Mouse (Mus musculus) erythroblast, adult 5-6 weeks (primary cell): Measurements from ENCODE around the gene Zfp628. TPM values are rescaled to one million over a fixed set of nuclear protein-coding genes. Genes with fewer than 3 reads are reported as not detected.
"Not testable (repeated sequence)": the region's sequence is repeated elsewhere in the genome, so short reads cannot be mapped to it uniquely, and the experiment has no call there.

Source experiments
- ATAC-seq: replicated peaks from 2 replicates; pipeline ENCODE4 v1.8.0; 2016; ENCODE audit warnings: moderate number of reproducible peaks, mild to moderate bottlenecking, moderate TSS enrichment, inconsistent platforms; ENCODE audit not compliant: poor library complexity, low FRiP score, severe bottlenecking
- total RNA-seq, 2 experiments: library from RNA; stranded (forward) in 1 of 2; stranded (reverse) in 1 of 2; fragments of 150-400 nt in 1 of 2; fragments of 200-764, 138-1000 nt in 1 of 2; gene quantifications; 2 replicates each; pipeline versions ENCODE4 v1.2.3 to v1.2.4; 2015 to 2017; ENCODE audit warnings: low replicate concordance in 2 of 2

Zfp628 gene
- total RNA-seq (2015; ENCODE audit: low replicate concordance): 1.7 and 2.3 TPM in 2 replicates
- total RNA-seq (2017; ENCODE audit: low replicate concordance): 1.5 and 2.0 TPM in 2 replicates

DNA sequence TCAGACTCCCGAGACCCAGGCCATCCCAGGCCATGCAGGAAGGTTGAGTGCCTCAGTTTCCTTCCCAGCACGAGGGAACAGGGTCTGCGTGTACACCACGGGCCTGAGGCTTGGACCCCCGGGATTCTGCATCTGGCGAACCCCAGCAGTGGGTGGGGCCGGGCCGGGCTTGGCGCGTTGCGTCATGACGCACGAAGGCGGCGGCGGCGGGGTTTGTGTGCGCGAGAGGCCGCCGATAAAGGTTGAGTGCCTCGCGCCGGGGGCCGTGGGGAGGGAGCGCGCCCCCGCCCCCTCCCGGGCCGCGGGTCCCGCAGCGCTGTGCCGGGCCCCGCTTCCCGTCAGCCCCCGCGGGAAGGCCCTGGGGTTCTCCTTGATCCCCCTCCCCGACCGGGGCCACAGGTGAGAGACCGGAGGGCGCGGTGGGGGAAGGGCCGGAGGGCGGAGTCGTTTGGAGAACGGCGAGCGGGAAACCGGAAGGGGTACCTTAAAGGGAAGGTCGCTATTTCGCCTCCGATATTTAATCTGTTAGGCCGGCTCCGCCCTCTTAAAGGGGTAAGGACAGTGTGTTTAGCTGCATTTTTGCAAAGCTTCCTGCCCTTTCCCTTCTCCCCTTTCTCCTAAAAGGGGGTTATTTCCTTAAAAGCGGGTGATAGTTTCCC lies at the start of gene Zfp628:
Gene Zfp628 (plus strand): TSS at position 211 of the 659 bp plus-strand sequence.
- ATAC-seq: peak; percentile 89

DNA sequence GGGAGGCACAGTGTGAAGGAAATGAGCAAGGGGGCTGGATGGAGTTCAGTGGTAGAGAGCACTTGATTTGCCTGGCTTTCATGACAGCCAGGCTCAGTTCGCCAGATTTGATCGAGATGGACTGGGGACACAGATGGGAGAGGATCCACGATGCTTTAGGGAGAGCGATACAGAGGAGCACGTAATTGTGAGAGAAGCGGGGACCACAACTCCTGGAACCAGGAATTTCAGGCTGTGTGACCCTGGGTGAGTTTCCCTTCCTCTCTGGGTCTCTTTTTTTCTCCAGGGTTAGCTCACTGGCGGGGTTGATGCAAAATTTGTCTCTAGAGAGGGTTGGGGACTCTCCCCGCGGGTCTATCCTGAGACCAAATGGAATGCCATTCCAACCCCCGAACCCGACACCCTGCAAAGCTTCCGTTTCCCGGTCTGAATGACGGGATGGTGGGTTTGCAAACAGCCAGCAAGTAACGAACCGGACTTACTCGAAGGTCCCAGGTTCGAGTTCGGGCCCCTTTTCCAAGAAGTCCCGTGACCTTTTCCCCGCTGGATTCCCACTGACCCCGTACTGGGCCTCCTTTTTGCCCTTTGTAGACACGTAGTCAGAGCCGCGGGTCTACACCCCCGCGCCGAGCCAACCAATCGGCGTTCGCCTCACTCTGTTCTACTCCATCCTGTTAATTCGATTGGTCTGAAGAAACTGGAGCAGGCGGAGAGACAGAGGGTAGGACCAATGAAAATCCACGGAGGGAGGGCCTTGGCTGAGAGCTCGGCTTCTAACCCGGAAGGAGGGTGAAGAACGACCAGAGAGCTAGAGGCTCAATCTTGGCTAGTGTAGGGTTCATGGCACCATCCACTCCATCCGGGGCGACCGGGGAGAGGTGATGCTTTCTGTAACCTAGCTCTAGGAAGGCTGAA lies 49.2 kb upstream of the Zfp628 start:
- ATAC-seq: peak; percentile 98

- 0 out of 2 replicates have a peak, but pooled peaks have one; percentile 6 for ATAC-seq
Measured at GRCm38 (mm10) chr7:4866631-4867180, 48.3 kb upstream of the Zfp628 start.

DNA sequence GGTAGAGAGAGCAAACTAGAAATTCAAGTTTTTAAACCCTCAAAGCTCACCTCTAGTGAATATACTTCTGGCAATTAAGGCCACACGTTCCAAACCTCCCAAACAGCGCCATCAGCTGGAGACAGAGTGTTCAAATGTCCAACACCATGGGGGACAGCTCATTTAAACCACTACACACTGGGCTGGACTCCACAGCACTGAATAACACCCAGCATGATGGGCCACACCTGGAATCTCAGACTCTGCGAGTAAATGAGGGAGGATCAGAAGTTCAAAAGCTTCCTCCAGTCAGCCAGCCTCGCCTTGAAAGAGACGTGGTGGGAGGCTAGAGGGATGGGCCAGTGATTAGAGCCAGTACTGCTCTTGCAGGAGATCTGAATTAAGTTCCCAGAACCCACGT lies 44.9 kb upstream of the Zfp628 start, which contains the start of gene Isoc2b:
Gene Isoc2b (minus strand): TSS at position 126 of the 400 bp plus-strand sequence.
- ATAC-seq: no peak

- ATAC-seq: peak; percentile 99
Measured at GRCm38 (mm10) chr7:4876753-4877221, 38.2 kb upstream of the Zfp628 start, which contains the start of gene Isoc2a. Gene Isoc2a, plus strand, starts transcription at chr7:4877153.

GRCm38 (mm10) chr7:4877226-4877625 lies 37.8 kb upstream of the Zfp628 start:
- ATAC-seq: 0 out of 2 replicates have a peak, but pooled peaks have one; percentile 11

GRCm38 (mm10) chr7:4878186-4878585 lies 36.8 kb upstream of the Zfp628 start:
- ATAC-seq: 0 out of 2 replicates have a peak, but pooled peaks have one; percentile 47

DNA sequence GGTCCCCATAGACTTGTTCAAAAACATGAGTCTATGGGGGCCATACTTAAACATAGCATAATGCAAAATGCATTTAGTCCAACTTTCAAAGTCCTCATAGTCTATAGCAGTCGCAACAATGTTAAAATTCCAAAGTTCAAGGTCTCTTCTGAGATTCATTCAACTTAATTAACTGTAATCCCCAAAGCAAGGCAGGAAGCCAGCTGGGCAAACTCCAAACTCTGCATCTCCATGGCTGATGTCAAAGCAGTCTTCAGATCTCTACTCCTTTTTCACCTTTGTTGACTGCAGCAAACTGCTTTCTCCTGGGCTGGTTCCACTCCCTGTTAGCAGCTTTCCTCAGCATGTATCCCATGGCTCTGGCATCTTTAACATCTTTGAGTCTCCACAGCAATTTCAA lies 36.0 kb upstream of the Zfp628 start:
- ATAC-seq: not testable (repeated sequence)

DNA sequence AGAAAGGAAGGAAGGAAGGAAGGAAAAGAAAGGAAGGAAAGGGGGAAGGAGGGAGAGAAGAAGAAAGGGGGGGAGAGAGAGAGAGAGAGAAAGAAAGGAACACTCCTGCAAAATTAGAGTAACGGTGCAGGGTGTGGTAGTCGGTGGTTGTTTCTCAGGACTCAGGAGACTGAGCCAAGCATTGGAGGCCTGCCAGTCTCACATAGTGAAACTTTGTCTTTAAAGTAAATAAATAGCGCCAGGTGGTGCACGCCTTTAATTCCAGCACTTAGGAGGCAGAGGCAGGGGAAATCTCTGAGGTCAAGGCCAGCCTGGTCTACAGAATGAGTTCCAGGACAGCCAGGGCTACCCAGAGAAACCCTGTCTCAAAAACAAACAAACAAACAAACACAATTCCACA lies 28.3 kb upstream of the Zfp628 start:
- ATAC-seq: no peak

GRCm38 (mm10) chr7:4895186-4895585 lies 19.8 kb upstream of the Zfp628 start:
- no peak for ATAC-seq

- ATAC-seq: no peak
Measured at GRCm38 (mm10) chr7:4898851-4899648, 16.0 kb upstream of the Zfp628 start.

GRCm38 (mm10) chr7:4899649-4900522 lies 15.1 kb upstream of the Zfp628 start:
- ATAC-seq: no peak; the same call in 1 of the 2 replicates

DNA sequence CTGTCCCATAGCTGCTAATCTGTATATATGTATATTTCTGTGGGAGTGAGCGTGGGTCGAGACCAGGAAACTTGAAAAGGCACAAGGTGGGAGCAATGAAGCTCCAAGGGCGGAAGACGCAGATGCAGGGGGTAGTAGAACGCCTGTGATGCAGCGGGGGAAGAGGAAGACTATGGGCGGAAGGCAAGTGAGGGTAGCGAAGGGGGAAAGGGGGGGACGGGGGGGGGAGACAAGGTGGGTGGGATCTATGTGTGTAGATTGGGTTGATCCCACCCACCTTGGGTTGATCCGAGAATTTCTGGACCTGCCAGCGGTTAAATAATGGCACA lies 14.5 kb upstream of the Zfp628 start:
- no peak for ATAC-seq

- ATAC-seq: peak; percentile 68
Measured at GRCm38 (mm10) chr7:4901171-4901570, 13.8 kb upstream of the Zfp628 start.

- ATAC-seq: no peak
Measured at GRCm38 (mm10) chr7:4902404-4902803, 12.6 kb upstream of the Zfp628 start.

- no peak for ATAC-seq
Measured at GRCm38 (mm10) chr7:4906466-4906950, 8.5 kb upstream of the Zfp628 start, which contains the start of gene Gm36210. Gene Gm36210, minus strand, starts transcription at chr7:4906516.

DNA sequence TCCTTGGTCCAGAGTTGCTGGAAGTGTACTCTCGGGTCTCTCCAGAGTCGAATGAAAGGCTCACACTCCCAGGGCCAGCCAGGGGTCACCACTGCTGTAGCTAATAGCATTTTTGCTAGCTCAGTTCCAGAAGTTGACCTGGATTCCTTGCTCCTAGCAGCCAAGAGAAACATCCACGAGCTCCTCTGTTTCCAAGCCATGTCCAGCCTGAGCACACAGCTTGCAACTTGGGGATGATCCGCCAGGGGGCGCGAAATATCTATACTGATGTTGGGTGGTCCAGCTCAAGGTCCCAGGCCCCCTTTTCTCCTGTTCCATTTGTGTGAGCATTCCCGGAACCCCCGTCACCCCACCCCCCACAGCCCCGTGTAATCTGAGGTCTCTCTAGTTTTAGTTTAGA lies 3.5 kb upstream of the Zfp628 start:
- no peak for ATAC-seq

DNA sequence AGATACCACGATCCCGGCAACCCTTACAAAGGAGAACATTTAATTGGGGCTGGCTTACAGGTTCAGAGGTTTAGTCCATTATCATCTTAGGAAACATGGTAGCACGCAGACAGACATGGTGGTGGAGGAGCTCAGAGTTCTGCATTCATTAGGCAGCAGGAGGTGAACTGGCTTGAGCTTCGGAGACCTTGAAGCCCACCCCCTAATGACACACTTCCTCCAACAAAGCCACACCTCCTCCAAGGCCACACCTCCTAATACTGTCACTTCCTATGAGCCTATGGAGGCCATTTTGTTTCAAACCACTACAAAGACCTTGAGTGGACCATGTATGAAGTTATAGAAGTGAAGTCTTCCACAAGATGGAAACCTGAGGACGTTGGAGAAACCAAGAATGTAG lies 2.8 kb upstream of the Zfp628 start:
- ATAC-seq: no peak
